Comparison of ENCODE assay signal across 25 mouse cellular contexts in genomic region chr16:34069481-34069880, GRCm38 (mm10).
"Had no signal": no experiment of that assay in that cellular context is flagged by ENCODE, and none has a peak within 500 bp of the region (broad histone marks: within the 10 kb centered on the region; RNA-seq: fewer than 3 reads in every experiment).

No protein-coding gene starts in this region.

- H3K9ac ChIP-seq: heart, embryonic 13.5 days; heart, embryonic 15.5 days; hindbrain, embryonic 12.5 days; hindbrain, embryonic 14.5 days; limb, embryonic 13.5 days; limb, embryonic 15.5 days; liver, embryonic 13.5 days; liver, embryonic 15.5 days had no signal

- H3K9me3 ChIP-seq: heart, embryonic 15.5 days; hindbrain, embryonic 10.5 days; hindbrain, embryonic 12.5 days; limb, embryonic 13.5 days; limb, embryonic 15.5 days; liver, embryonic 15.5 days had no signal

- H3K4me3 ChIP-seq: heart, embryonic 10.5 days; heart, embryonic 13.5 days; heart, embryonic 15.5 days; hindbrain, embryonic 10.5 days; hindbrain, embryonic 12.5 days; limb, embryonic 13.5 days; limb, embryonic 15.5 days; liver, embryonic 13.5 days; liver, embryonic 15.5 days had no signal

- H3K4me2 ChIP-seq: heart, embryonic 13.5 days; heart, embryonic 15.5 days; hindbrain, embryonic 12.5 days; hindbrain, embryonic 14.5 days; limb, embryonic 13.5 days; limb, embryonic 15.5 days; liver, embryonic 13.5 days; liver, embryonic 15.5 days had no signal

- DNase-seq: gastrocnemius, postnatal 25 days; heart, adult 18-20 months; heart, postnatal 10 days; heart, postnatal 4 days; kidney, adult 18-20 months; kidney, adult 8-10 months; kidney, postnatal 10 days; kidney, postnatal 25 days; layer of hippocampus, adult 9-11 months; layer of hippocampus, postnatal 36 days; left cerebral cortex, postnatal 4 days; liver, embryonic 13.5 days had no signal

- H3K27ac ChIP-seq: heart, embryonic 10.5 days; heart, embryonic 13.5 days; heart, embryonic 15.5 days; hindbrain, embryonic 10.5 days; hindbrain, embryonic 12.5 days; hindbrain, embryonic 14.5 days; limb, embryonic 13.5 days; limb, embryonic 15.5 days; liver, embryonic 13.5 days; liver, embryonic 15.5 days had no signal

- H3K27me3 ChIP-seq: heart, embryonic 13.5 days; heart, embryonic 15.5 days; hindbrain, embryonic 12.5 days; limb, embryonic 13.5 days; limb, embryonic 15.5 days; liver, embryonic 13.5 days; liver, embryonic 15.5 days had no signal

- H3K4me1 ChIP-seq: hindbrain, embryonic 10.5 days; hindbrain, embryonic 12.5 days had no signal

- ATAC-seq: forebrain, embryonic 16.5 days; hindbrain, embryonic 16.5 days; inflammation-experienced regulatory T-cells, adult 6 months; intestine, postnatal 0 days had no signal

- H3K36me3 ChIP-seq: heart, embryonic 15.5 days; hindbrain, embryonic 12.5 days; limb, embryonic 13.5 days; limb, embryonic 15.5 days; liver, embryonic 15.5 days had no signal
